Comparison of ENCODE assay signal across 22 mouse cellular contexts in genomic region chr5:148744676-148745391, GRCm38 (mm10).
"Had no signal": no experiment of that assay in that cellular context is flagged by ENCODE, and none has a peak within 500 bp of the region (broad histone marks: within the 10 kb centered on the region; RNA-seq: fewer than 3 reads in every experiment).

No protein-coding gene starts in this region.

- H3K9me3 ChIP-seq: hindbrain, embryonic 12.5 days; intestine, embryonic 15.5 days; limb, embryonic 15.5 days had no signal

- H3K36me3 ChIP-seq: heart, embryonic 10.5 days; heart, embryonic 12.5 days; hindbrain, embryonic 10.5 days; hindbrain, embryonic 12.5 days; intestine, embryonic 15.5 days; limb, embryonic 13.5 days; limb, embryonic 15.5 days; liver, embryonic 12.5 days had no signal

- DNase-seq: gastrocnemius, postnatal 25 days; heart, adult 18-20 months; heart, postnatal 10 days; heart, postnatal 4 days; kidney, adult 18-20 months; kidney, adult 8-10 months; kidney, postnatal 25 days; kidney, postnatal 4 days; left cerebral cortex, postnatal 4 days had no signal

- H3K27me3 ChIP-seq: heart, embryonic 12.5 days; hindbrain, embryonic 12.5 days; intestine, embryonic 15.5 days; limb, embryonic 13.5 days; limb, embryonic 15.5 days; liver, embryonic 12.5 days had no signal

- H3K27ac ChIP-seq: heart, embryonic 10.5 days; hindbrain, embryonic 10.5 days; hindbrain, embryonic 12.5 days; hindbrain, embryonic 14.5 days; intestine, embryonic 15.5 days; kidney, postnatal 0 days; layer of hippocampus, adult 2 months; left cerebral cortex, adult 2 months; limb, embryonic 13.5 days; limb, embryonic 15.5 days; liver, embryonic 12.5 days; liver, embryonic 14.5 days had no signal

- H3K4me3 ChIP-seq: heart, embryonic 10.5 days; heart, embryonic 12.5 days; hindbrain, embryonic 10.5 days; hindbrain, embryonic 12.5 days; intestine, embryonic 15.5 days; layer of hippocampus, adult 2 months; left cerebral cortex, adult 2 months; limb, embryonic 13.5 days; limb, embryonic 15.5 days; liver, embryonic 12.5 days had no signal
